Mouse (Mus musculus) thymus, postnatal 14 days (tissue): ENCODE results near the gene Cxadr.

ENCODE experiments used
- DNase-seq: peaks from one replicate; pipeline ENCODE4 v3.0.0; 2021

The Cxadr gene

GRCm38 (mm10) chr16:78301183-78301830 is at the start of gene Cxadr:
Gene Cxadr, plus strand, starts transcription at chr16:78301489.
- DNase-seq = peak; percentile 86

- DNase-seq = no peak
These were observed 42.3 kb upstream of the Cxadr start for GRCm38 (mm10) chr16:78258989-78259388.

GRCm38 (mm10) chr16:78260070-78260879 is 41.0 kb upstream of the Cxadr start:
- no peak for DNase-seq

GRCm38 (mm10) chr16:78261520-78261919 is 39.8 kb upstream of the Cxadr start:
- DNase-seq = no peak

GRCm38 (mm10) chr16:78264442-78265150 is 36.7 kb upstream of the Cxadr start:
- DNase-seq = no peak

GRCm38 (mm10) chr16:78265151-78265590 is 36.1 kb upstream of the Cxadr start:
- peak; percentile 37 for DNase-seq

- DNase-seq = no peak
These were observed 35.5 kb upstream of the Cxadr start for GRCm38 (mm10) chr16:78265826-78266225.

GRCm38 (mm10) chr16:78267453-78267852 is 33.8 kb upstream of the Cxadr start:
- DNase-seq = no peak

- no peak for DNase-seq
These were observed 33.1 kb upstream of the Cxadr start for GRCm38 (mm10) chr16:78268167-78268566.

- no peak for DNase-seq
These were observed 26.3 kb upstream of the Cxadr start for GRCm38 (mm10) chr16:78274825-78275455.

GRCm38 (mm10) chr16:78277567-78277966 is 23.7 kb upstream of the Cxadr start:
- no peak for DNase-seq

- DNase-seq = no peak
These were observed 21.0 kb upstream of the Cxadr start for GRCm38 (mm10) chr16:78280093-78280881.

- DNase-seq = no peak
These were observed 18.1 kb upstream of the Cxadr start for GRCm38 (mm10) chr16:78283231-78283630.

GRCm38 (mm10) chr16:78294051-78294450 is 7.2 kb upstream of the Cxadr start:
- no peak for DNase-seq

GRCm38 (mm10) chr16:78294606-78295275 is 6.5 kb upstream of the Cxadr start:
- DNase-seq = peak; percentile 66

GRCm38 (mm10) chr16:78295601-78296000 is 5.7 kb upstream of the Cxadr start:
- no peak for DNase-seq

GRCm38 (mm10) chr16:78296114-78296513 is 5.2 kb upstream of the Cxadr start:
- DNase-seq = no peak

- peak; percentile 57 for DNase-seq
These were observed 765 bp downstream of the Cxadr start for GRCm38 (mm10) chr16:78301831-78302677.

GRCm38 (mm10) chr16:78302678-78303050 is 1.4 kb downstream of the Cxadr start:
- no peak for DNase-seq

GRCm38 (mm10) chr16:78305606-78306100 is 4.4 kb downstream of the Cxadr start:
- DNase-seq = no peak

GRCm38 (mm10) chr16:78306606-78307005 is 5.3 kb downstream of the Cxadr start:
- no peak for DNase-seq
